Mouse (Mus musculus) ovary, adult 18-20 months (tissue): ENCODE measurements at regions not wholly inside any gene's neighbourhood (a gene's known extent, or its start where the extent isn't known, plus 50 kb on each side); places are given as distances from the start of the nearest gene placed in this dataset.
A peak's percentile ranks its signal among the peaks of the same experiment; 100 is the strongest.

ENCODE experiments used
- DNase-seq: peaks from one replicate; pipeline ENCODE4 v3.0.0; 2022; ENCODE audit warnings: low spot score, mixed read lengths

DNA sequence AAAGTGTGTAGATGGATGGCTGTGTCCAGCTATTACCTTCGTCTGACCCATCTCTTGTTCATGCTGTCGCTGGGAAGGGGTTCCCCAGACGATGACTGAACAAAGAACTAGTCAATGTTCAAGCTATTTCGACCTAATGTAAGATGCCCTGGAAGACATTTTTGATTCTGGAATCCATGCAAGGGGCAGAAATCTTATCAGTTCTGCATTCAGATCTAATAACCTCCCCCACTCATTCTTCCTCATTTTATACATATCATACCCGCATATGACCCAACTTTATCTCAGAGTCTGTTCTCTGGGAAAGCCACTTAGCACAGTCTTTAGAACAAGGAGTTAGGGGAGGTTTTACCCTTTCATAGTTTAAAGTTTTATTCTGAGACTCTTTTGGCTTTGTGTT, 52.2 kb upstream of the 2310009B15Rik start:
- DNase-seq, result no peak

DNA sequence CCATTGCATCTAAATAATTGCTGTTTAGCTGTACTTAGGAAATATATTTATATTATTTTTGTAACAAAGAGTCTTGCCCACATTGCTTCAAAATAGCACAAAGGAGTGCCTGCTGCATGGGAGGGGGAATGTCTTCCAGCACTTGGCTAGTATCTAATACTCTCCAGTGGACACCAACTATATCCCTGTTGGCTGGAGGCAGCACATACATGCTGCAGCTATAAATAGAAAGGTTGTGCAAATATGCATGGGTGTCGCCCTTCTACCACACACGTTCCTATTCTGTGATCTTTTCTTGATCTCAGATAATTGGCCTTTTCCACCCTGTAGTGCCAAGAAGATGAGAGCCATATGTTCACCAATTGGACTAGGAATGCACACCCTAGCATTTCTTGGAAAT, 53.0 kb upstream of the 2310009B15Rik start:
- DNase-seq, result no peak

DNA sequence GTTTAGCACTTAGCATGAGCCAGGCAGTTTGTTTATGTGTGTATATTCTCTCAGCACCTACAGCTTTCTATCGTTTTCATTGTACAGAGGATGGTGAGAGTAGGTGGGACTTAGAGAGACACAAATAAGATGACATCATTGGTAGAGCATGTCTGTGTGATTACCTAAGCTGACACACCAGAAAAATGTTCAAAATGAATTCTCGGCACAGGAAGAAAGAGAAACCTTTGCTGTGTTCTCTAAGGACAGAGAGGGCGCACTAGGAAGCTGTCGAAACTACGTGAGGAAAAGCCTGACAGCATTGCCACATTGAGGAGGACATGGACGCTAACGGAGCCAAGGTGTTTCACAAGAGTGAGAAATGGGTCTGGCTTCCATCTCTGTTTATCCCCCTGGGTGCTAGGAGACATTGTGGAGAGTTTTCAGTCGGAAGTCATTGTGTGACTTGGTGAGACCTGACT, 51.0 kb upstream of the Dennd1b start:
- no peak for DNase-seq

DNA sequence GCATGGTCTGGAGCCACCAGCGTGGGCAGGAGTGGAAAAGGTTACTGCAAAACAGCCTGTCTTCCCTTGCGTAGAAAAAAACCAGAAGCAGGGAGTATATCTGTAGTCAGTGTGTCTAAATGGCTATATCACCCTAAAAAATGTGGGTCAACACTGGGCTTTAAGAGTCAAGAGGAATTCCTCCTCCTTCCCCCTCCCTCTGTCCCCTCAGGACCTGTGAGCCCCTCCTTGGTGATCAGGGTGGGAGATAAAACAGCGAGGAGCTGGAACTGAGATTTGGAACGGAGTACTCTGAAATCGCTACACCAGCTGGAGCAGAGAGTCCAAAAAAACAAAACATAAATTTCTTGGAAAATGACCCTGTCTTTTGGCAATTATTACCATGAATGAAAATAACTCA, 50.3 kb upstream of the Dennd1b start:
- peak; percentile 22 for DNase-seq

DNA sequence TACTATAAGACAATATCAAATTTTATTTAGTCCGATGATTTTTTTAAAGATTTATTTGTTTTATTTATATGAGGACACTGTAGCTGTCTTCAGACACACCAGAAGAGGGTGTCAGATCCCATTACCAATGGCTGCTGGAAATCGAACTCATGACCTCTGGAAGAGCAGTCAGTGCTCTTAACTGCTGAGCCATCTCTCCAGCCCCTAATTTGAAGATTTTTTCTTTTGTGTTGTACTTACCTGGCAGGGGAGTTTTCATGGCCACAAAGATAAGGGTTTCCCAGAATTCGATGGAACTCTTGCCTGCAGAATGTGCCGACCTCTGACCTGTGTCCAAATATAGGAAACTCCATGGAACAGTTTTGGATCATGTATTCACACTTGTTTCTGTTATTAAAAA, 49.8 kb upstream of the Dennd1b start:
- no peak for DNase-seq
